Mouse (Mus musculus) liver, embryonic 12.5 days (tissue): Measurements from ENCODE around the gene Rftn1. TPM values are rescaled to one million over a fixed set of nuclear protein-coding genes. Genes with fewer than 3 reads are reported as not detected.
"Not testable (repeated sequence)": the region's sequence is repeated elsewhere in the genome, so short reads cannot be mapped to it uniquely, and the experiment has no call there.

Experiments
- ATAC-seq: fragments of 200-750 bp; cut with Nextera tagmentation; 2 replicates; pipeline ENCODE4 v1.8.0; 2017; ENCODE audit warnings: moderate number of reproducible peaks, mild to moderate bottlenecking, moderate library complexity
- H3K27ac ChIP-seq: fragments of 300-500 bp; sonication (generic); 2 replicates; pipeline ENCODE4 v1.5.1; 2016; ENCODE audit warnings: mild to moderate bottlenecking
- H3K27me3 ChIP-seq: fragments of 300-500 bp; sonication (generic); replicated peaks from 2 replicates; pipeline ENCODE4 v1.6.1; 2016; ENCODE audit warnings: mild to moderate bottlenecking, moderate library complexity
- H3K36me3 ChIP-seq: fragments of 300-500 bp; sonication (generic); 2 replicates; pipeline ENCODE4 v1.6.1; 2016; ENCODE audit warnings: mild to moderate bottlenecking, moderate library complexity
- H3K4me1 ChIP-seq: fragments of 300-500 bp; sonication (generic); 2 replicates; pipeline ENCODE4 v1.6.1; 2016
- H3K4me2 ChIP-seq: fragments of 300-500 bp; sonication (generic); 2 replicates; pipeline ENCODE4 v1.6.1; 2016; ENCODE audit warnings: mild to moderate bottlenecking, moderate library complexity
- H3K4me3 ChIP-seq: fragments of 300-500 bp; sonication (generic); 2 replicates; pipeline ENCODE4 v1.5.1; 2016; ENCODE audit warnings: mild to moderate bottlenecking, moderate library complexity
- H3K9ac ChIP-seq: fragments of 300-500 bp; sonication (generic); 2 replicates; pipeline ENCODE4 v1.6.1; 2016; ENCODE audit warnings: mild to moderate bottlenecking, moderate library complexity
- H3K9me3 ChIP-seq: fragments of 300-500 bp; sonication (generic); replicated peaks from 2 replicates; pipeline ENCODE4 v1.6.1; 2016; ENCODE audit warnings: mild to moderate bottlenecking, moderate library complexity
- WGBS: fragments of 180-500 bp; shearing (Covaris S2); methylation state at CpG from one replicate; pipeline ENCODE4 v1.1.7; 2016; ENCODE audit not compliant: insufficient replicate concordance; 5-methylcytosine and 5-hydroxymethylcytosine counted together
- polyA plus RNA-seq: library from polyadenylated mRNA; unstranded; fragments of >200 nt; fragmentation: Nextera tagmentation; extraction: Ambion mirVana; gene quantifications from 2 replicates; pipeline ENCODE4 v1.2.1, GENCODE M21; 2016

Rftn1 gene
- polyA plus RNA-seq, 1 experiment from 2014 or later, result 11.0 TPM

DNA sequence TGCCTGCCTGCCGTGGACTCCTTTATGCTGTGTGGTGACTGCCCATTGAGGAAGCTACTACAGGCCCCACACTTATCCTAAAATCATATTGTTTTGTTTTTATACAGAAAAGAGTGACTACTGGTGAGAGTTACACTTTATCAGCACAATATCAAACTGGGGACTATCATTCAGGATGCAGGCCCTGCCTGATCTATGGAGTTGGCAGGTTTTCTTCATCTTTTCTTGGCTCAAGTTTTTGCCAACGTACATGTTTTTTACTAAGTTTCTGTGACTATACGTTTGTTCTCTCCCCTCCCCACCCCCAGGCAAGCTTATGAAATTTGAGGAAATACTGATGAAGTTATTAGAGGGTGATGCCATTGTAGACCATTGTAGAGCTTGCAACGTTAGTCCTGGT, 27.5 kb upstream of the Rftn1 start:
- H3K36me3 ChIP-seq, result no peaks in the 10 kb centered on the region
- H3K4me2 ChIP-seq, result no peak overlapping the region
- H3K4me1 ChIP-seq, result no peaks in the 10 kb centered on the region
- H3K27ac ChIP-seq, result no peak overlapping the region
- H3K4me3 ChIP-seq, result no peak overlapping the region
- H3K9me3 ChIP-seq, result no peaks in the 10 kb centered on the region
- no peaks in the 10 kb centered on the region for H3K27me3 ChIP-seq
- 44% methylated on average over 4 of the region's 4 CpGs for WGBS
- ATAC-seq, result no peak
- no peak overlapping the region for H3K9ac ChIP-seq

DNA sequence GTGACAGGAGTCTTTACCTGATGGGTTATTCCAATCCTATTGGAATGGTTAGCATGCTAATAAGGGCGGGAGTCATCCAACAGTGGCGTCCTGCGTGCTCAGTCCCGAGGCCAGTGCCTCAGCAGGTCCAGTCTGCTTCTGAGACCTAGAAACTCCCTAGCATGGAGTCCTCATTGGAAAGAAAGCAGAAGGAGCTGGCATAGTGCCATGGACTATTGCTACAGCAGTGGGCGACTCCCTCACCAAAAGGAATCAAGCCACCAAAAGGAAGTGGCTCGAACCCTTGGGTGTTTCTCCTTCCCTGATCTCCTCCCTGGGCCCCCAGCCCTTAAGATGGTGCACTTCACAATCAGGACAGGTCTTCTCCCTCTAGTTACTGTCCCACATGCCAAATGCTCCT, 24.6 kb upstream of the Rftn1 start:
- Histone ChIP-seq H3K36me3 (no peaks in the 10 kb centered on the region), H3K27me3 (no peaks in the 10 kb centered on the region), H3K9ac (no peak overlapping the region), H3K4me1 (no peaks in the 10 kb centered on the region), H3K4me3 (no peak overlapping the region), H3K9me3 (no peaks in the 10 kb centered on the region), H3K27ac (no peak overlapping the region), H3K4me2 (no peak overlapping the region)
- 73% methylated on average over 6 of the region's 6 CpGs for WGBS
- ATAC-seq, result no peak

DNA sequence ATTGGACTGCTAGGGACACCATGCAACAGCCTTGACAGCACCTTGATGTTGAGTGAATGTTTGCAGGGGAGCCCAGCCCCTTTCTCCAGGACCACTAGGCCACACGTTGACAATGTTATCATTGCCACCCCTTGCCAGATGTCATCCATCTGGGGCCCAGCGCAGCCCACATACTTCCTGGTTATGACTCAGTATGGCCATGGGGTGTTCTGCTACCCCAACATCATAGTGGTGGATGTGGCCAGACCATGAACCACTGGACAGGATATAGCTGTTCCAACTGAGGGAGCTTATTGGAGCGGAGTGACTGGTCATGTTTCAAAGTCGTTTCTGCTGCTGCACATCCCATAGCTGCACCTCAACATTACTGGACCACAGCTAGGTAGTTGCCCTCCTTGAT, 22.6 kb upstream of the Rftn1 start:
- ATAC-seq, result no peak
- WGBS, result 47% methylated on average over 4 of the region's 4 CpGs
- Histone ChIP-seq H3K9ac (no peak overlapping the region), H3K4me1 (no peaks in the 10 kb centered on the region), H3K36me3 (no peaks in the 10 kb centered on the region), H3K27me3 (no peaks in the 10 kb centered on the region), H3K4me3 (no peak overlapping the region), H3K4me2 (no peak overlapping the region), H3K27ac (no peak overlapping the region), H3K9me3 (no peaks in the 10 kb centered on the region)

DNA sequence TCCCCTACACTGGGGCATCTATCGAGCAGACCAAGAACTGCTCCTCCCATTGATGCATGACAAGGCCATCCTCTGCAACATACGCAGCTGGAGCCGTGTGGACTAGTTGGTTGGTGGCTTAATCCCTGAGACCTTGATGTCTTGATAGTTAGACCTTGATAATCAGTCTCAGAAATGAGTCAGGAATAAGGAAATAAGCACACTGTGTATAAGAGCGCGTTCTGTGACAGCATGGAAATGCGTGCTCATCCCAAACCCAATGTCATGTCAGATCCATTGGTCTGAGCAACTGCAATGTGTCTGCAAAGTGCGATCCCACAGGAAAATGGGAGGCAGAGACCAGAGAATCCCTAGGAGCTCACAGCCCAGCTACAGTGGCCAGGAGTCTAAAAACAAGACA, 21.3 kb upstream of the Rftn1 start:
- WGBS, result 73% methylated on average over 7 of the region's 7 CpGs
- ATAC-seq, result no peak
- no peaks in the 10 kb centered on the region for H3K9me3 ChIP-seq
- no peak overlapping the region for H3K9ac ChIP-seq
- H3K36me3 ChIP-seq, result no peaks in the 10 kb centered on the region
- no peak overlapping the region for H3K4me2 ChIP-seq
- H3K4me3 ChIP-seq, result no peak overlapping the region
- H3K27ac ChIP-seq, result no peak overlapping the region
- no peaks in the 10 kb centered on the region for H3K4me1 ChIP-seq
- H3K27me3 ChIP-seq, result no peaks in the 10 kb centered on the region

DNA sequence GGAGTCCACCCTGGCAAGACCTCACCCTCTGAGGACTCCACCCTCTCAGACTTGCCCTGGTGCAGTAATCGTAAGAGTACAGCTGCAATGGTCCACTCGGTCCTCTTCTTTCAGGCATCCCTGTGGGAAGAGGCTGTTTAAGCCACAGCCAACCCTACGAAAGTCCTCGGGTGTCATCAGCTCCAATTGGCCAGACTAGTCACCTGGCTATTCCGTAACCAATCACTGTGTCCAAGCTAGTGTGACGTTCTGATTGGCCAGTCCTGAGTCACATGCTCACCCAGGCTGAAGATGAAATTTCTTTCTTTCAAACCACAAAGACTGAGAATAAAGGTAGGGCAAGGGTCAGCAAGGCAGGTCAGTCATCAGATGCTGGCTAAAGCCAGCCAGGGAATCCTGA, 19.4 kb upstream of the Rftn1 start:
- Histone ChIP-seq H3K4me3 (no peak overlapping the region), H3K9me3 (no peaks in the 10 kb centered on the region), H3K9ac (no peak overlapping the region), H3K4me1 (no peaks in the 10 kb centered on the region), H3K4me2 (no peak overlapping the region), H3K36me3 (no peaks in the 10 kb centered on the region), H3K27ac (no peak overlapping the region), H3K27me3 (no peaks in the 10 kb centered on the region)
- WGBS, result 74% methylated on average over 6 of the region's 6 CpGs
- ATAC-seq, result no peak

DNA sequence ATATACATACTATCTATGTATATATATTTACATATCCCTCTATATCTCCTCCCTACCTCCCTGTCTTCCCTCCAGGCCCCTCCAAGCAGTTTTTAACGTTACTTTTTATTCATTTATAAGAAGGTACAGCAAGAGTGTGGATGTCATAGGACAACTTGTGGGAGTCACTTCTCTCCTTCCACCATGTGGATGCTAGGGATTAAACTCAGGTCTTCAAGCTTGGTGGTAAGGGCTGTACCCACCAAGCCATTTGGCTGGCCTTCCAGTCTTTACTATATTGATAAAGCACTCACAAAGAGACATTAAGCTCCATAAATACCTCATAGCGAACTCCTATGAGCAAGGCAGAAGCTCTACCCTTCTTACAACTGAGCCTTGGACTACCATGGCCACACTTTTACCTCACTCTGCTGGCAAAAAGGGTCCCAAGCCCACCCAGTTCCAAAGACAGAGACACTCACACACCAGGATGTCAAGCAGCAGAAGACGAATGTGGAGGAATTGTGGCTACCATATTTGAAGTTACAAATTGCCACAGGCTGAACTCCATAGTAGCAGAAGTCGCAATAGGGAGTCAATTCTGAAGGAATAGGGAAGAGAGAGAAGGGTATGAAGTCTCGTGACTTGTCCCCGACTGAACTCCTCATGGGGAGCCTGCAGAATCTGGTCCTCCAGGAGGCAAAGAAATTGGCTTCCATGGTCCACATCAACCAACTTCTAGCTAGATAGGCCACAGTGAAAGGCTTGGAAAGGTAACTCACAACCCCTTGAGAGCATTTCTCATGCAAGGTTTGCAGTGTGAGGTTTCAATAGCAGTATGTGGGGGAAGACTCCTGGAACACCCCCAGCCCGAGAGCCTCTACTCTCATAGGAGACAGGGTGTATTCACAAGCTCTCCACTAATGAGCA, 17.9 kb upstream of the Rftn1 start:
- no peak overlapping the region for H3K9ac ChIP-seq
- no peak overlapping the region for H3K4me3 ChIP-seq
- no peak overlapping the region for H3K27ac ChIP-seq
- 66% methylated on average over 7 of the region's 7 CpGs for WGBS
- no peaks in the 10 kb centered on the region for H3K9me3 ChIP-seq
- H3K4me2 ChIP-seq, result no peak overlapping the region
- no peaks in the 10 kb centered on the region for H3K36me3 ChIP-seq
- ATAC-seq, result no peak
- no peaks in the 10 kb centered on the region for H3K4me1 ChIP-seq
- no peaks in the 10 kb centered on the region for H3K27me3 ChIP-seq

DNA sequence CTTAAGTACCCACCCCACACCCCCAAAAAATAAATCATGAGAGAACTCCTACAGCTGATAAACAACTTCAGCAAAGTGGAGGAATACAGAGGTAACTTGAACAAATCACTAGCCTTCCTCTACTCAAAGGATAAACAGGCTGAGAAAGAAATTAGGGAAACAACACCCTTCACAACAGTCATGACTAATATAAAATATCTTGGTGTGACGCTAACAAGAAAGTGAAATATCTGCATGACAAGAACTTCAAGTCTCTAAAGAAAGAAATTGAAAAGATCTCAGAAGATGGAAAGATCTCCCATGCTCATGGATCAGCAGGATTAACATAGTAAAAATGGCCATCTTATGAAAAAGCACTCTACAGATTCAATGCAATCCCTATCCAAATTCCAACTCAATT, 15.8 kb upstream of the Rftn1 start:
- H3K4me2 ChIP-seq, H3K36me3 ChIP-seq, H3K4me3 ChIP-seq, H3K4me1 ChIP-seq, H3K27ac ChIP-seq, H3K9me3 ChIP-seq, H3K27me3 ChIP-seq, ATAC-seq, H3K9ac ChIP-seq: not testable (repeated sequence)
- WGBS, result 76% methylated on average over 1 of the region's 1 CpGs

DNA sequence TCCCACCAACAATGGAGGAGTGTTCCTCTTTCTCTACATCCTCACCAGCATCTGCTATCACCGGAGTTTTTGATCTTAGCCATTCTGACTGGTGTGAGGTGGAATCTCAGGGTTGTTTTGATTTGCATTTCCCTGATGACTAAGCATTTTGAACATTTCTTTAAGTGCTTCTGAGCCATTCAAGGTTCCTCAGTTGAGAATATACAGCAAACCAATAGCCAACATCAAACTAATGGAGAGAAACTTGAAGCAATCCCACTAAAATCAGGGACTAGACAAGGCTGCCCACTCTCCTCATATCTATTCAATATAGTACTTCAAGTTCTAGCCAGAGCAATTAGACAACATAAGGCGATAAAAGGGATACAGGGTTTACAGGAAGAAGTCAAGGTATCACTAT, 15.4 kb upstream of the Rftn1 start:
- H3K36me3 ChIP-seq, H3K4me3 ChIP-seq, ATAC-seq, H3K27ac ChIP-seq, H3K4me1 ChIP-seq, H3K9ac ChIP-seq, H3K9me3 ChIP-seq, H3K4me2 ChIP-seq: not testable (repeated sequence)
- WGBS, result 59% methylated on average over 2 of the region's 2 CpGs
- H3K27me3 ChIP-seq, result peaks cover 12% of the 10 kb centered on the region; the same call in 1 of the 2 replicates

DNA sequence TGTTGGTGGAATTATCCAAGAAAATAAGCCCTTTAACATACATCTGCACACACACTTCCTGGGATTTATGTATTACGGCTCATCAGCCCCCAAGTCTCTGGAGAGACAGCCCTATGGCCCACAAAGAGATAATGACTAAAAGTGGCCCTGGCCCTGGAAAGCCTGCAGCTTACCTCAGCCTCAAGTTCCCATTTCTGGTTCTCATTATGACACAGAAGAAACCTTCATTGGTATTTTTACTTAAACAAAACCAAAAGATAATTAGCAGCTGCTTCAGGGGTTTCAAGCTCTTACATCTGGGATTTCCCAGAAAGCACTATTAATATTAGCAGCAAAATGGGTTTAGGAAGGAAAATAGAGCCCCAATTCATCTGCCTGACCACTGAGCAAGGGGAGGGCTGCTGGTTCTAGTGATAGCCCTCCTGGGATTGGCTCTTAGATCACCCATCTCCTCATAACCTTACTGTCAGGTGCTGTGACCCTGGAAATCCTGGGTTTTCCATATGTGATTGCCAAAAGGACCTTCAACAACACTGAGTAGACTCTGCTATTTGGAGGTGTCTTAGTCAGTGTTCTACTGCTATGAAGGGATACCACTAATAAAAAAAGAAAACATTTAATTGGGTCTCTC, 14.8 kb upstream of the Rftn1 start:
- Histone ChIP-seq H3K4me2 (no peak overlapping the region), H3K27ac (no peak overlapping the region), H3K9ac (no peak overlapping the region), H3K9me3 (no peaks in the 10 kb centered on the region), H3K4me1 (no peaks in the 10 kb centered on the region), H3K36me3 (no peaks in the 10 kb centered on the region), H3K4me3 (no peak overlapping the region), H3K27me3 (peaks cover 13% of the 10 kb centered on the region; the same call in 1 of the 2 replicates)
- ATAC-seq, result no peak
- 73% methylated on average over 1 of the region's 1 CpGs for WGBS

DNA sequence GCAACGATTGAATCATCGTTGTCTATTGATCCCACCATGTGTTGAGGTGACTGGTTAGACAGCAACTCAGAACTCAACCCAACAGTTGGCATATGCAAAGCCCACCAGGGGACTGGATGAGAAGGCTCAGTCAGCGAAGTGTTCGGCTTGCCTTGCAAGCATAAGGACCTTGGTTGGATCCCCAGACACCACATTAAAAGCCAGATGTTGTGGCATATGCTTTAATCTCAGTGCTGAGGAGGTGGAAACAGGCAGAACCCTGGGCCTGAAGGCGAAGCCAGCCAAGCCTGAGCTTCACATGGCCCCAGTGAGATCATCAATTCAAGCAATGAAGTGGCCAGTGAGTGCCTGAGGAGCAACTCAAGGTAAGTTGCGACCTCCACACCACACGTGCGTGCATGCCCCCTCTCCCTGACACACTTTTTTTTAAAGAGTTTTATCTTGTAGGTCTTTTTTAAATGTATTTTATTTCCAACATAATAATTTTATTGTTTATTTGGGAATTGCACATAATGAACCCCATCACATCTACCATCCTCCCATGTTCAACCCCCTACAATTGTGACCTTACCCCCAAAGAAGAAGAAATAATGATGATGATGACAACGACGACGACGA, 11.5 kb upstream of the Rftn1 start:
- Histone ChIP-seq H3K4me3 (no peak overlapping the region), H3K4me1 (0 out of 2 replicates have a peak, but pooled peaks cover 6% of the 10 kb centered on the region), H3K9ac (no peak overlapping the region), H3K36me3 (no peaks in the 10 kb centered on the region), H3K27me3 (peaks cover 23% of the 10 kb centered on the region; the same call in 1 of the 2 replicates), H3K9me3 (no peaks in the 10 kb centered on the region), H3K4me2 (no peak overlapping the region), H3K27ac (no peak overlapping the region)
- WGBS, result 74% methylated on average over 12 of the region's 12 CpGs
- no peak for ATAC-seq

DNA sequence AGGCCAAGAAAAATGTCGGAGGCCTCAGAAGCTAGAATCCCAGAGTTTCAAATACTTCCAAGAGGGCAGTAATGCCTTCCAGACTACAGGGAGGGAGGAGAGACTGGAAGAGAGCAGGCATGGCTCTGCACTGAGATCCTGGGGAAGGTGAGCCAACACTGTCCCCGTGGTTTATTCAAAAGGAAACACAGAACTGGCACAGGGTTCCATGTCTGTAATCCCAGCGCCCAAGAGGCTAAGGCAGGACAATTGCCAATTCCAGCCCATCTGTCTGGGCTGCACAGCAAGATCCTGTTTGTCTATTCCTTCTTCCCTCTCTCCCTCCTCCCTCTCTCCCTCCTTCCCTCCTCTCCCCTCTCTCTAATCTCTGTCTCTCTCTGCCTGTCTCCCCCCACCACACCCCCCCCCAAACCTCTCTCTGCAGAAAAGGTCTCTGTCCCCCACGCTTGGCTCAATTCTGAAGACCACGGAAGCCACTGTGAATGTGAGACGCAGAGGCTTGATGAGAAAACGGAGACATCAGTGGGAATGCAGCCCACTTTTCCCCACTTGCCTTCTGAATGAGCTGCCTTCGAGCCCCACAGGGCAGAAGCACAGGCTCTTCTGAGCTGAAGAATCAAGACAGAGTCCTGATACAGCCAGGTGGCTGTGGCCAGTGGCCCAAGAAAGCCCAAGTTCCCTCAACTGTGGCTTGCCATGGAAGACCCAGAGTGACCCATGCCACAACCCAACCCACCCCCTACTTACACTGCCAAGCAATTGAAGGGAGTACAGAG, 8.8 kb upstream of the Rftn1 start:
- no peak overlapping the region for H3K9ac ChIP-seq
- no peak overlapping the region for H3K27ac ChIP-seq
- no peaks in the 10 kb centered on the region for H3K36me3 ChIP-seq
- WGBS, result 68% methylated on average over 8 of the region's 8 CpGs
- H3K9me3 ChIP-seq, result no peaks in the 10 kb centered on the region
- peaks cover 29% of the 10 kb centered on the region for H3K27me3 ChIP-seq
- H3K4me1 ChIP-seq, result 0 out of 2 replicates have a peak, but pooled peaks cover 6% of the 10 kb centered on the region
- no peak overlapping the region for H3K4me2 ChIP-seq
- ATAC-seq, result no peak
- no peak overlapping the region for H3K4me3 ChIP-seq
